Mouse (Mus musculus) ovary, postnatal 36 days (tissue): Measurements from ENCODE around the gene Amot.

Experiments
- DNase-seq: peaks from one replicate; pipeline ENCODE4 v3.0.0; 2022; ENCODE audit warnings: low spot score, mixed read lengths

Amot gene

GRCm38 (mm10) chrX:145504717-145505415 is at the start of gene Amot:
TSS of gene Amot (minus strand) at chrX:145505181.
- DNase-seq, result peak; percentile 89

DNA sequence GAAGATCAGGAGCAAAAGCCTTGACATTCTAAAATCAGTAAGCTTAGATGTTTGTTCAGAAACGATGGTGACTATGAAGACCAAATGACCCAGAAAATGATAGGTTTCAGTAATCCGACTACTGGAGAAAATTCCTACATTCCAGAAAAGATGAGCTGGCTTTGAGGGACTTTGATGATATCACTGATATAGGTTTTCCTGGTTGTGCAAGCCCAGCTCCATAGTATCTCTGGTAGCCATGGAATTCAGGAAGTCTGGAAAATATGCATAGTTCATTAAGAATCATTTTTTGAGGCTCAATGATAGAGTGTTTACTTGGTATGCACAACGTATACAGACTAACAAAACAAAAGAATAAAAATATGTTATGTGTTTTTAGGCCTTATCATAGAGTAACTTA is 40.1 kb upstream of the Amot start:
- DNase-seq, result no peak

- no peak for DNase-seq
These were observed 38.9 kb upstream of the Amot start for GRCm38 (mm10) chrX:145543602-145544490.

GRCm38 (mm10) chrX:145541050-145541449 is 36.1 kb upstream of the Amot start:
- no peak for DNase-seq

GRCm38 (mm10) chrX:145540321-145540720 is 35.3 kb upstream of the Amot start:
- DNase-seq, result no peak

DNA sequence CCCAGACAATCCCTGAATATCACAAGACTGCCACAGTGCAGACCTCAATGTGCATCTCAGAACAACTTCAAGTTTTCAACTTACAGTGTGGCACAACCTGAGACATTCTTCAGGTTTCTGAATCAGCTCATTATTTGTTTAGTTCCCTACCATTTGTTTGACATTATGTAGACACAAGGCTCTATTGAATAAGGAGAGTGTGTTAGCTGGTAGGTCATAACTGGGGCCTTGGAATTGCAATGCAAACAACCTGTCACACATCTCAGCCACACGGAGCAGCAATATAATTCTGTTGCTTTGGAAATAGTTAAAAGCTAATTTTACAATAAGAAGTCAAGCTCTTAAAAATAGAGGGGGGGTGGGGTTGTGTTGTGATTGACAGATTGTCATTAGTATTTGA is 24.6 kb upstream of the Amot start:
- no peak for DNase-seq

DNA sequence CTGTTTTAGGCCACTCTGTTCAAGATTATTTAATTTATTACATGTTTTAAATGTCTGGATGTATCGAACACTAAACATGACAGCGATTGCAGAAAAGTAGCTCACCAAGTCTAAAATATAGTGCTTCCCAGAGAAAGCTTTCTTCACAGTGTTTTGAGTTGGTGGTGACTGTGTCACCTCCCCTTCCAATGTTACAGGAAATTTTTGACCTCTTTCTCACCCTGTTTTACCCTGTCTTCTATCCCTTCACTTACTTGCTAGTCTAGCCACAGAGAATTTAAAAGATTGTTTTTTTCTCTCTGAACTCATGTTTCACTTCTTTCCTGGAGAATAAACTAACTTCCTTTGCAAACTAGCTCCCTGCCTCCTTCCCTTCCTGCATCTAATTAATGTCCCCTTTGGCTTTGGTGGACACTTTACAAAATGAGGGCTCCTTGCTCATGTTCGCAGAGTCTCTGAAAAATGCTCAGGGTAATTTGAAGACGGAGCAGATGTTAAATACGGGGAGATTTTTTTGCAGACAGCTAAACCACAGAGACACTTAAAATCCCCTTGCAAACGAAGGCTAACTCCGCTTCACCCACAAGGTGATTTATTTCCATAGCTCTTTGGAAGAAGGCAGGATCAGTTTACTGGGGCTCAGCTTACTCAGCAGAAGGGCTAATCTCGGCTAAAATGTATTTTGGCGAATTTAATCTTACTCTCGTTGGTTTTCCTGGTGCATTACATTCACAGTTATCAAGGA is 11.5 kb upstream of the Amot start:
- DNase-seq, result no peak

DNA sequence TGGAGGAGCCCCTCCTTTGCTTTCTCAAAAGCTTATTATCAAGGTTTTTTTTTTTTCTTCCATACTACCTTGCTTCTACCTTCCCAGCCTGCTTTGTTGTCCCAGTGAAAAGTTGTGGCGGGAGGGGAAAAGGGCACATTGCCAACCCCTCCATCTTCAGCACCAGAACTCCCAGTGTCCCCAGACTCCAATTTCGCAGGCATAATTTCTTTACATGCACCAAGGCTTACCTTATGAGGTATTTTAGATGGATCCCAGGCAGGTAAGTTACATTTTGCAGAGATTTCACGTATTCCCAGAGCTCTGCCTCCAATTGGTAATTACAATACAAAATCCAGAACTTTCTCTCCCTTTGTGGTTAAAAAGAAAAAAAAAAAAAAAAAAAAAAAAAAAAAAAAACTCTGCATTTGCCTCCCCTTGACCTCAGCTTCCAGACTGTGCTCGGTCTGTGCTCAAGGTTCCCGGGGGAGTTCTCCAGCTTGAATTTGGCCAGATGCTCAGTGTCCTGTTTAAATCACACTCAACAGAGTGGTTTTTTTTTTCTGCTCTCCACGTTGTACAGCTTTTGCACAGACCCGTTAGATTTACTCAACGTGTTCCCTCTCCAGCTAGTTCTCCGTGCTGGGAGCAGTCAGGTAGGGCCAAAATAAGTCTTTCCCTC is 10.6 kb upstream of the Amot start:
- peak; percentile 7 for DNase-seq

- no peak for DNase-seq
These were observed 5.7 kb upstream of the Amot start for GRCm38 (mm10) chrX:145510675-145511074.

DNA sequence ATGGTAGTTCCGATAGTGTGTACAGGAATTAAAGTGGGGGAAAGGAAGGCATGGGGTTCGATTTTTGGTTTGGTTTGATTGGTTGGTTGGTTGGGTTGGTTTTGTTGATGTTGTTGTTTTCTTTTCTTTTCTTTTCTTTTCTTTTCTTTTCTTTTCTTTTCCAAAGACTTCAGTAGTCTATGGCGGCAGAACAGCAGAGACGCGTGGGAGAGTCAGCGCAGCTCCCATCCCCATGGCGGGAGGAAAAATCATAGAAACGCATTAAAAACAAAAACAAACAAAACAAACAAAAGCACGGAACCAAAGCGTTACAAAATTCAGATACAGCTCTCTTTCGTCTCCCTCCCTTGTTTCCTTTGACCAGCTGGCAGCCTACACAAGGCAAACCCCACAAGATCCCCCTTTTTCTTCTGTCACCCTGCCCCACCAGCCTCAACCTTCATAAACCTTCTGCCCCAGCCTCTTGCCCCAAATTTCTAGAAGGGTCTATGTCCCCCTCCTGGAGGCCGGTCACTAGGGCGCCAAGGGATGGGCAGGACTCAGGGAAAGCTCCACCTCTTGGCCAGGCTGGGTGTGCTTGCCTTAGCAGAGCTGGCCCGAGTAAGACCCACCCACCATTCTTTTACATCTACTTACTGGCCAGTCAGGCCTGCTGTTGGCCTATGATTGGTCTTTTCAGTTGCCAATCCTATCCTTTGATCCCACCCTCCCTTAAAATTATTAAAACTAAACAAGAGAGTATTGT is 648 bp upstream of the Amot start:
- peak; percentile 69 for DNase-seq

DNA sequence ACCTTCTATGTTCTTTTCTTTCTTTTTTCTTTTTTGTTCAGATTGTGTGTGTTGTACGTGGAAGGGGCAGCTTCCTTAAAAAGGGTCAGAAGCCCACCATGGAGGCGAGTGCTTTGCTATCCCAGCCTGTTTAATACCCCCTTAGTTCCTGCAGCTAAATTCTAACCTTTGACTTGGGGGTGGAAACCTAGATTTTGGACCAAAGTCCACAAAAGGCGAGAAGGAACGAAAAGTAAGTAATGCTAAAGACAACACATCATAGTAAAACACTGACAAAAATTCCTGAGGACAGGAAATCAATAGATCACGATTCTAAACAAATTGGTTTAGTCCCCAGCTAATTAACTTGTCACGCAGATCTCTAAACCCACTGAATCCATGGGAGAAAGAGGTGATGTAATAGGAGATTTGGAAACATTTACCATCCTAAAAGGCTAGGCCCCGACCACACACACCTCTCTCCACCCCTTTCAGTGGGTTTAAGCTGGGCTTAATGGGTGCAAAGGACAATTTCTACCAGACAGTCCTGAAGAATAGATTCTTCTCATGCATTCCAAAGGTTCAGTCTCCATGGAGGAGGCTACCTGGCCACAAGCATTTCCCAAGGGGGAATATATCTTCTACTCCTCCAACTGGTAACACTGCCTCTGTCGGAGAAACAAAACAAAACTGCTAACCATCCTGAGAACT is 3.2 kb downstream of the Amot start:
- DNase-seq, result no peak

DNA sequence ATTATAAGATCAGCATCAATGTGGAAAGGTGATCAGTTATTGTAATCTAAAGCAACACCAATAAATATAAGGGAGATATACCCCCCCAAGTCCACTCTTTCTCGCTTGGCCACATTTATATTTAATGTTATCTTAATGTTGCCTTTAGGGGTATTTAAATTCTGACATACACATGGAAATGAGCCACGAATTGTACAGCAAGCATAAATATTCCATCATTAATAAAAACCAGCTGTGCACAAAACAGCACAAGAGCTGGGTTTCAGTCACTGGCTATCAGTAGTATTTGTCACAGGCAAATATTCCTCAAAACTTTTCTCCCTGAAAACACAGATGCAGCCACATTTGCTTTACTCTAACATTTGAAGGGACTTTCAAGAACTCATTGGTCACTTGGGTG is 5.9 kb downstream of the Amot start:
- DNase-seq, result no peak

DNA sequence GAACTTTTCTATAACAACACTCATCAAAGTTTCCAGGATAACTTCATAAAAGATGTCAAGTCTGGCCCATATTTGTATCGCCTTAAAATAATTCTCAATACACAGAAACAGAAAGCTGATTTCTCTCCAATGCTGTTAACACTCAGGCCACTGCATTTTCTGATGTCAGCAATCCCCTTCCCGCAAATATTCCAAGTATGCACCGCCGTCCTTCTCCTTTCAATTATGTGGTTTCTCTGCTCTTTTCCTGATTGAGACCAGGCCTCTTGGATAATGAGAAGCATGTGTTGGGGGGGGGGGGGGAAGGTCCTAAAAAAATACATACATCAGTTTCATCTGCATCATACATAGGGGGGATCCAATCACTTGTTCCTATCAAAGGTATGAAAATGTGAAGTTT is 6.3 kb downstream of the Amot start:
- DNase-seq, result no peak

- DNase-seq, result no peak
These were observed 7.5 kb downstream of the Amot start for GRCm38 (mm10) chrX:145497486-145497885.

- DNase-seq, result no peak
These were observed 9.6 kb downstream of the Amot start for GRCm38 (mm10) chrX:145495381-145495780.

GRCm38 (mm10) chrX:145490821-145491220 is 14.2 kb downstream of the Amot start:
- DNase-seq, result no peak

- no peak for DNase-seq
These were observed 14.6 kb downstream of the Amot start for GRCm38 (mm10) chrX:145490417-145490816.

- no peak for DNase-seq
These were observed 15.0 kb downstream of the Amot start for GRCm38 (mm10) chrX:145489950-145490349.

GRCm38 (mm10) chrX:145485495-145485894 is 19.5 kb downstream of the Amot start:
- no peak for DNase-seq

- DNase-seq, result no peak
These were observed 21.4 kb downstream of the Amot start for GRCm38 (mm10) chrX:145483486-145484055.
